Mouse (Mus musculus): ENCODE results near the gene Acsl3. TPM values are rescaled to one million over a fixed set of nuclear protein-coding genes. Genes with fewer than 3 reads are reported as not detected.

Acsl3 gene
- 9.6 and 11.2 TPM in 2 replicates for polyA plus RNA-seq (2012; rRNA removed; ENCODE audit: low replicate concordance)

GRCm38 (mm10) chr1:78657671-78658440 is at the start of gene Acsl3, which contains the start of gene Utp14b:
Gene Acsl3, plus strand, starts transcription at chr1:78657825.
Gene Utp14b, plus strand, starts transcription at chr1:78658038.

Other genes starting within 250 kb of the Acsl3 start
- gene Farsb, start 168.9 kb upstream of the Acsl3 start, polyA plus RNA-seq (2012; rRNA removed; ENCODE audit: low replicate concordance): 25.6 and 30.4 TPM in 2 replicates
- gene Mogat1, start 146.8 kb upstream of the Acsl3 start, polyA plus RNA-seq (2012; rRNA removed; ENCODE audit: low replicate concordance): 29.2 and 33.4 TPM in 2 replicates
- gene BC035947, start 145.7 kb upstream of the Acsl3 start, polyA plus RNA-seq (2012; rRNA removed; ENCODE audit: low replicate concordance): 0.21 and 0.98 TPM in 2 replicates
- gene Utp14b, start 213 bp downstream of the Acsl3 start, polyA plus RNA-seq (2012; rRNA removed; ENCODE audit: low replicate concordance): 0.52 and 0.82 TPM in 2 replicates
- gene Kcne4, start 158.9 kb downstream of the Acsl3 start, polyA plus RNA-seq (2012; rRNA removed; ENCODE audit: low replicate concordance): 1.4 and 12.7 TPM in 2 replicates

Measured in subcutaneous adipose tissue, adult 2 months (tissue).